Mouse (Mus musculus) liver, embryonic 14 days (tissue): ENCODE results near the gene Hes2. TPM values are rescaled to one million over a fixed set of nuclear protein-coding genes. Genes with fewer than 3 reads are reported as not detected.

ENCODE experiments used
- polyA plus RNA-seq: library from polyadenylated mRNA; depleted of rRNA; stranded (reverse); fragments of >200 nt; gene quantifications from 2 replicates; pipeline ENCODE4 v1.2.3, GENCODE M21; 2012; rRNA removed

Gene Hes2
- polyA plus RNA-seq = 0.01 and 0.10 TPM in 2 replicates

DNA sequence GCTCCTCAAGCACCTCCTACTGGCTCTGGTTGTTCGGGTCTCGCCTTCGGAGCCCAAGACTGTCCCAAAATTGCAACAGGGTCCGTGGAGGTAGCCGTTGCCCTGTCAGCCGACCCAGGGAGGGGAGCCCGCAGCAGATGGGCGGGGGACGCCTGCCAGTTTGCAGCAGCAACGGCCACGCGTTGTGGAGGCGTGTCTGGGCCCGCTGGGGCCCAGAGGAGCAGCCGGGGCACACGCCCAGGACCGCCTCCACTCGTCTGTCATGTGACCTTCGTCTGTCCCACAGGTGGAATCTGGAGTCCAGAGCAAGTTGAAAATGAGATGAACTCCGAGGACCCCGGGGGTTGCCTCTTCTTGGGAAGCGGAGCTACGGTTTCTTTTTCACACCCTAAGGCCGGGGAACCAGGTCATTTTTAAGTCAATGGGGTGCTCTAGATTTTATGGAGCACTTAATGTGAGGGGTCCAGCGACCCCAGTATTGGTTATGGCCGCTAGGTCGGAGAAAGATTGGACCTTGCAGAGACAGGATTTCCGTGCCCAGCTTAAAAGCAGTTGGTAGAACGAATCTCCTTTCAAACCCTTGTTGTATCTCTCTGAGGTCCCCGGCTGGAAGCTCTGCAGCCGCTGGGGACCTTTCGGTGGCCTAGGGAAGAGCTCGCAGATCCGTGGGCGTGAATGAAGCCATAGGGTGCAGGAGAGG, at the start of gene Hes2:
Hes2 (plus strand) TSS at position 283 of the 700 bp plus-strand sequence.

DNA sequence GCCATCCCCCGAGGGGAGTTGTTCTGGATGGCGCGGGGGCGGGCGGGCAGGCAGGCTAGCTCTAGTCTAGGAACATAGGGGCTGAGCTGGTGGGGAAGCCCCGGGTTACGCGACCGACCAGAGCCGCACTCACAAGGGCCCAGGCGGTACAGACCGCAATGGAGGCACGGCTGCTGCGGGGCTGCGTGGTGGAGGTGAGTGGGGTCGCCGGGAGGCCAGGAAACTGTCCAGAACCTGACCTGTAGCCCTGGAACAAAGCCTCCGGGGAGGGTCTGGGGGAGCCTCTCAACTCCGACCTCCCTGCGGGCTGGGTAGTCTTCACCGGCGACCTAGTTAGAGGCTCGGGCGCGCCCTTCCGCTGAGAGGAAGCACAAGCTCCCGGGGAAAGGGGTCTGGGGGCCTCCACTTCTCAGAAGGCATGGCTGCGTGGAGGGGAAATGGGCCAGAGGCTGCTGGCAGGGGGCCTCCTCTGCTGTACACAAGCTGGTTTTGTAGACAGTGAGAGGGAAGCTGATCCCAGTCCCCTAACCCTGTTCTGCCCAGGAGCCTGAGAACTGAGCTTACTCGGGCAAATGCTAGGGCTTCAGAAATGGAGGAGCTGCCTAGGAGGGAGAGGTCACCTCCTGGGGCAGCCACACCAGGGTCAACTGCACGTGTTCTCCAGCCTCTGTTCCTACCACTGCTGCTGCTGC, 42.6 kb upstream of the Hes2 start, which contains the start of gene Tnfrsf25:
Tnfrsf25 (plus strand) TSS at position 14 of the 692 bp plus-strand sequence.

DNA sequence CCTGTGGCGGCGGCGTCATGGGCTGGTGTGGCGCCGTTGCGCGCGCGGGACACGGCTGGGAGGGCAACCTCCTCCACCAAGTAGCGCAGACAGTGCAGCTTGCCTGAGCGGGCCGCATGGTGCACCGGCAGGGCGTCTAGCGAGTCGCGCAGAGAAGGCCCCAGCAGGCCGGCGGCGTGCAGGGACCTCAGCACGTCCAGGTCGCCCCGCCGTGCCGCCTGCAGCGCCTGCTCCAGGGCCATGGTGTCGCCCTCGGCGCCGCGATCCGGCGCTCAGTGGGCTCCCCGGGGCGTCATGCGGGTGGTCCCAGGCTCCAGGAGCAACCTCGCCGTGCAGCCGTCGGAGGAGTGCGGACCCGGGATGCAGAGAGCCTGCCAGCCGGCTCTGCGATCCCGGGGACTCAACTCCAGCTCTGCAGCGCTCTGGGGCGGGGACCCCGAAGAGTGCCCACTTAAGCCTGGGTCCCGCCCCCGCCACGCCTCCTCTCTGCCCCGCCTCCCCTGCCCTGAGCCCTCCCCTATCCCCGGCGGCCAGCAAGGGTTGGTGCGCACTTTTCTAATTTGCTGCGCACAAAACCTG, 6.6 kb upstream of the Hes2 start, which contains the start of gene Espn:
Espn (minus strand) TSS at position 406 of the 579 bp plus-strand sequence.

DNA sequence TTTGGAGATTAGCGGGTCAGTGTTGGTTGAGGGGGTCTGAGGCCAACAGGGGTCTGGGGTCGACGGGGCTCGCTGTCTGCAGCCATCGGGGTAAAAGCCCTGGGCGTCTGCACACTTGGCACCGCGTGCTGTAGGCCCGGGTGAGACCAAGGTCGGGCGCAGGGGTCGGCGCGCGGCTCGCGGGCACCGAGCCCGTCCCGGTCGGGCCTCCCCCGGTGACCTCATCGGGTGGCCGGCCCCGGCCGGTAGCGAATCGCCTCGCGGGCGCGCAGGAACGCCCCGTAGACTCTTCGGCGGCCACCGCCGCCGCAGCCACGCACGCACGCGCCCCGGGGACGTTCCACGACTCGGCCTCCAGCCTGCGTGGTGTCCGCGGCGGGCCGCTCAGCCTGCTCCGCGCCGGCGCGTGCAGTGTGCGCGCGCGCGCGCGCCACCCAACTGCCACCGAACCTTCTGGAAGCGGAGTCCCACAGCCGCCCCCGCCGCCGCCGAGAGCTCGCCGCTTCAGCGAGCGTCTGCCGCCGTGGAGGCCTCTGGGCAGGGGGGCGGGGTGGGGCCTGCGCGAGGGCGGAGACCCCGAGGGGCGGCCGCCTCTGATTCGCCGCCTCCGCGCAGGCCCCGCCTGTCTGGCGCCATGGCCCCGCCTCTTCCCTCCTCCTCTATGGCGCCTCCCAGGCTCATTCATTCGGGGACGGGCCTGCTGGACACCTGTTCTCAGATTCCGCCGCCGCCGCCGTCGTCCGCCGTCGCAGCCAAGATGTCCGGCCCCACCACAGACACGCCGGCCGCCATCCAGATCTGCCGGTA, 19.1 kb downstream of the Hes2 start, which contains the start of gene Acot7:
Acot7 (plus strand) TSS at position 598 of the 807 bp plus-strand sequence.

Other genes starting within 250 kb of the Hes2 start
- gene Dnajc11, start 225.2 kb upstream of the Hes2 start, polyA plus RNA-seq = 29.1 and 35.9 TPM in 2 replicates
- gene Thap3, start 169.9 kb upstream of the Hes2 start, polyA plus RNA-seq = 5.1 and 5.9 TPM in 2 replicates
- 2.5 and 3.2 TPM in 2 replicates for gene Phf13, start 162.6 kb upstream of the Hes2 start, polyA plus RNA-seq
- gene Klhl21, start 150.1 kb upstream of the Hes2 start, polyA plus RNA-seq = 3.9 and 4.2 TPM in 2 replicates
- 11.0 and 12.9 TPM in 2 replicates for gene Zbtb48, start 131.2 kb upstream of the Hes2 start, polyA plus RNA-seq
- gene Tas1r1, start 120.3 kb upstream of the Hes2 start, polyA plus RNA-seq = 0.02 and 0.05 TPM in 2 replicates
- 9.2 and 9.9 TPM in 2 replicates for gene Nol9, start 119.5 kb upstream of the Hes2 start, polyA plus RNA-seq
- 3.9 and 4.7 TPM in 2 replicates for gene Plekhg5, start 86.4 kb upstream of the Hes2 start, polyA plus RNA-seq
- gene Tnfrsf25, start 42.9 kb upstream of the Hes2 start, polyA plus RNA-seq = 0.75 and 0.84 TPM in 2 replicates
- 1.3 and 1.4 TPM in 2 replicates for gene Espn, start 6.5 kb upstream of the Hes2 start, polyA plus RNA-seq
- 12.1 and 14.0 TPM in 2 replicates for gene Acot7, start 19.3 kb downstream of the Hes2 start, polyA plus RNA-seq
- gene Gpr153, start 115.4 kb downstream of the Hes2 start, polyA plus RNA-seq = 0.84 and 1.3 TPM in 2 replicates
- 0.01 TPM in 1 of 2 replicates, not detected in the other for gene Hes3, start 132.8 kb downstream of the Hes2 start, polyA plus RNA-seq
- gene Icmt, start 138.4 kb downstream of the Hes2 start, polyA plus RNA-seq = 5.6 and 6.3 TPM in 2 replicates
- 0.10 TPM in 2 replicates for gene Rnf207, start 160.1 kb downstream of the Hes2 start, polyA plus RNA-seq
- gene Rpl22, start 166.9 kb downstream of the Hes2 start, polyA plus RNA-seq = 539 and 591 TPM in 2 replicates
- gene Chd5, start 179.8 kb downstream of the Hes2 start, polyA plus RNA-seq = 0.06 and 0.07 TPM in 2 replicates